Mouse (Mus musculus): ENCODE measurements around the gene Rpl38. TPM values are rescaled to one million over a fixed set of nuclear protein-coding genes. Genes with fewer than 3 reads are reported as not detected.
"Not testable (repeated sequence)": the region's sequence is repeated elsewhere in the genome, so short reads cannot be mapped to it uniquely, and the experiment has no call there.

Gene Rpl38
- total RNA-seq, 2 experiments from 2014 or later, result 532 to 566 TPM

- intact Hi-C loops (cut with DNase I), result no loop called here
- no peak for DNase-seq (ENCODE audit: low spot score)
Observed at GRCm38 (mm10) chr11:114655350-114656008, 12.8 kb upstream of the Rpl38 start.

GRCm38 (mm10) chr11:114656994-114657644 is 11.2 kb upstream of the Rpl38 start:
- intact Hi-C loops (cut with DNase I), result no loop called here
- DNase-seq (ENCODE audit: low spot score), result no peak

GRCm38 (mm10) chr11:114657737-114658136 is 10.6 kb upstream of the Rpl38 start:
- intact Hi-C loops (cut with DNase I), result no loop called here
- no peak for DNase-seq (ENCODE audit: low spot score)

- intact Hi-C loops (cut with DNase I), result no loop called here
- DNase-seq (ENCODE audit: low spot score), result no peak
Observed at GRCm38 (mm10) chr11:114662161-114662560, 6.2 kb upstream of the Rpl38 start.

GRCm38 (mm10) chr11:114662746-114663362 is 5.5 kb upstream of the Rpl38 start:
- no peak for DNase-seq (ENCODE audit: low spot score)
- intact Hi-C loops (cut with DNase I), result no loop called here

GRCm38 (mm10) chr11:114664164-114664563 is 4.2 kb upstream of the Rpl38 start:
- intact Hi-C loops (cut with DNase I), result no loop called here
- DNase-seq (ENCODE audit: low spot score), result no peak

- DNase-seq (ENCODE audit: low spot score), result no peak
- intact Hi-C loops (cut with DNase I), result no loop called here
Observed at GRCm38 (mm10) chr11:114665463-114665862, 2.9 kb upstream of the Rpl38 start.

- intact Hi-C loops (cut with DNase I), result no loop called here
- no peak for DNase-seq (ENCODE audit: low spot score)
Observed at GRCm38 (mm10) chr11:114666786-114667185, 1.5 kb upstream of the Rpl38 start.

GRCm38 (mm10) chr11:114667236-114667931 is 940 bp upstream of the Rpl38 start:
- DNase-seq (ENCODE audit: low spot score), result no peak
- intact Hi-C loops (cut with DNase I), result no loop called here

GRCm38 (mm10) chr11:114667932-114668285 is 415 bp upstream of the Rpl38 start:
- intact Hi-C loops (cut with DNase I); DNase-seq (ENCODE audit: low spot score): not testable (repeated sequence)

- peak; percentile 39 for DNase-seq (ENCODE audit: low spot score)
- intact Hi-C loops (cut with DNase I), result no loop called here
Observed at GRCm38 (mm10) chr11:114668741-114669623, 658 bp downstream of the Rpl38 start.

GRCm38 (mm10) chr11:114669651-114670168 is 1.4 kb downstream of the Rpl38 start:
- intact Hi-C loops (cut with DNase I), result loop anchor here (5.0 kb wide), 1 partner anchor 53 kb away; no protein-coding TSS in a partner anchor
- no peak for DNase-seq (ENCODE audit: low spot score)

- DNase-seq (ENCODE audit: low spot score), result no peak
- intact Hi-C loops (cut with DNase I), result loop anchor here (5.0 kb wide), 1 partner anchor 51 kb away; no protein-coding TSS in a partner anchor
Observed at GRCm38 (mm10) chr11:114671147-114671546, 2.8 kb downstream of the Rpl38 start.

- intact Hi-C loops (cut with DNase I), result loop anchor here (5.0 kb wide), 1 partner anchor 49 kb away; no protein-coding TSS in a partner anchor
- DNase-seq (ENCODE audit: low spot score), result no peak
Observed at GRCm38 (mm10) chr11:114672794-114673718, 4.7 kb downstream of the Rpl38 start.

- no peak for DNase-seq (ENCODE audit: low spot score)
- intact Hi-C loops (cut with DNase I), result loop anchor here (5.0 kb wide), 1 partner anchor 49 kb away; no protein-coding TSS in a partner anchor
Observed at GRCm38 (mm10) chr11:114673719-114674050, 5.4 kb downstream of the Rpl38 start.

GRCm38 (mm10) chr11:114674180-114674579 is 5.9 kb downstream of the Rpl38 start:
- DNase-seq (ENCODE audit: low spot score), result no peak
- intact Hi-C loops (cut with DNase I), result loop anchor here (5.0 kb wide), 1 partner anchor 48 kb away; no protein-coding TSS in a partner anchor

GRCm38 (mm10) chr11:114674796-114675195 is 6.5 kb downstream of the Rpl38 start:
- intact Hi-C loops (cut with DNase I), result loop anchor here (5.0 kb wide), 1 partner anchor 48 kb away; no protein-coding TSS in a partner anchor
- not testable (repeated sequence) for DNase-seq (ENCODE audit: low spot score)

GRCm38 (mm10) chr11:114675341-114675825 is 7.1 kb downstream of the Rpl38 start, which contains the start of gene Ttyh2:
Ttyh2 (plus strand) TSS chr11:114675431.
- peak; percentile 65 for DNase-seq (ENCODE audit: low spot score)
- intact Hi-C loops (cut with DNase I), result no loop called here
